Mouse (Mus musculus): ENCODE results near the gene Trpm8.

Gene Trpm8

GRCm38 (mm10) chr1:88427987-88428741, 150.7 kb downstream of the Trpm8 start:
- DNase-seq (ENCODE audit: low read depth in 2 of 2, low spot score in 2 of 2) = no peak

- no peak for DNase-seq (ENCODE audit: low read depth in 2 of 2, low spot score in 2 of 2)
Observed at GRCm38 (mm10) chr1:88429413-88429812, 152.0 kb downstream of the Trpm8 start.

- no peak for DNase-seq (ENCODE audit: low read depth in 2 of 2, low spot score in 2 of 2)
Observed at GRCm38 (mm10) chr1:88431262-88431661, 153.8 kb downstream of the Trpm8 start.

GRCm38 (mm10) chr1:88432601-88433000, 155.1 kb downstream of the Trpm8 start:
- no peak for DNase-seq (ENCODE audit: low read depth in 2 of 2, low spot score in 2 of 2)

GRCm38 (mm10) chr1:88433096-88433883, 155.8 kb downstream of the Trpm8 start:
- DNase-seq (ENCODE audit: low read depth in 2 of 2, low spot score in 2 of 2) = no peak

- DNase-seq (ENCODE audit: low read depth in 2 of 2, low spot score in 2 of 2) = no peak
Observed at GRCm38 (mm10) chr1:88434057-88434456, 156.6 kb downstream of the Trpm8 start.

- no peak for DNase-seq (ENCODE audit: low read depth in 2 of 2, low spot score in 2 of 2)
Observed at GRCm38 (mm10) chr1:88437206-88438126, 160.0 kb downstream of the Trpm8 start.
